Mouse (Mus musculus) neutrophil, adult 83 days (primary cell): ENCODE results near the gene Ganab. TPM values are rescaled to one million over a fixed set of nuclear protein-coding genes. Genes with fewer than 3 reads are reported as not detected.

ENCODE experiments used
- total RNA-seq, 2 experiments: library from RNA; stranded (reverse); gene quantifications; one replicate each; pipeline ENCODE4 v1.2.4; 2023

Gene Ganab
- 10 to 100 TPM; 88.6 to 94.6 TPM for total RNA-seq

DNA sequence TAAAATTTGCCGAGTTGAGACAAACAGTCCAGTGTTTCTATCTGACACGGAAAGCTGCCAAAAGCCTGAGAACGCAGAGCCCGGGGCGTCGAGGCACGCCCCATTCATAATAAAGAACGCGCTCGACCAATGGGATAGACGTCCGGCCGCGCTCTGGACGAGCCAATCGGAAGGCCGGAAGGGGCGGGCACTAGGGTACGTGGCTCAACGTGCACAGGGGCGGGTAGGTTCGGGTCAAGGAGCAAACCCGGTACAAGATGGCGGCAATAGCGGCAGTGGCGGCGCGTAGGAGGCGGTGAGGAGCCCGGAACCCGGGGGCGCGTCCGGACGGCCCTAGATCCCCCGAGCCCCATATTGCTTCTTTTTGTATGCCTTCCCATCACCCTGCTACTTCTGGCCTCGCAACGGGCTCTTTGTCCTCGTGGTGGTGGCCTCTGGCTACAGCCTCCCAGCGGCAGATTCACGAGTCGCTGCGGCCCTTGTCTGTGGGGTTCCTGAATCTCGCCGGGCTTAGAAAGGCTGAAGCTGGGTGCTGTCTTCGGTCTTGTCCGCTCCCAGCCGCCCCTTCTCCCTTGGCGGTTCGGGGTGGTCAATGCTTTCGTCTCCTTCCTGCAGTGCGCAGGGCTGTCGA is at the start of gene Ganab:
TSS of gene Ganab (plus strand) at position 207 of the 631 bp plus-strand sequence.

DNA sequence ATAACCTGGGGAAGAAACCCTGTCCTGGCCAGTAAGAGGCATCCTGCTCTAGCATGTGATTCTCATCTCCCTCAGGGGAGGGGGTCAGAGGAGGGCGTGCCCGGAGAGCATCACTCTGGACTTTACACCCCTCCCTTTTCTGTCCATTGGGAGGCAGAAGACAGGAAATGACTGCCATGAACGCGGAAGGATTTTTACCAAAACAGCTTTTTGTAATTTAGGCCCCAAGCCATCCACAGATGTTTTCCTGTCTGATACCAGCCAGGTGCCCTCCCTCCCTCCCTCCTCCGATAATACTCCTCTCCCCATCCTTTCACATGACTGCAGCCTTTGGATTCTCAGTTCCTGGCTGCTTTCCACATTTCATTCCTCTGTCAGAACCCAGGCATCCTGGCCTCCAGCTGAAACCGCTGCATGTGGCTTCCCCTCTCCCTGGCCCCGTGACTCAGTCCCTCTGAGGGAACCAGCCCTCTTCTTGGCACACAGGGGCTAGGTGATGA is 47.4 kb upstream of the Ganab start, which contains the start of gene Lrrn4cl:
TSS of gene Lrrn4cl (plus strand) at position 367 of the 500 bp plus-strand sequence.

DNA sequence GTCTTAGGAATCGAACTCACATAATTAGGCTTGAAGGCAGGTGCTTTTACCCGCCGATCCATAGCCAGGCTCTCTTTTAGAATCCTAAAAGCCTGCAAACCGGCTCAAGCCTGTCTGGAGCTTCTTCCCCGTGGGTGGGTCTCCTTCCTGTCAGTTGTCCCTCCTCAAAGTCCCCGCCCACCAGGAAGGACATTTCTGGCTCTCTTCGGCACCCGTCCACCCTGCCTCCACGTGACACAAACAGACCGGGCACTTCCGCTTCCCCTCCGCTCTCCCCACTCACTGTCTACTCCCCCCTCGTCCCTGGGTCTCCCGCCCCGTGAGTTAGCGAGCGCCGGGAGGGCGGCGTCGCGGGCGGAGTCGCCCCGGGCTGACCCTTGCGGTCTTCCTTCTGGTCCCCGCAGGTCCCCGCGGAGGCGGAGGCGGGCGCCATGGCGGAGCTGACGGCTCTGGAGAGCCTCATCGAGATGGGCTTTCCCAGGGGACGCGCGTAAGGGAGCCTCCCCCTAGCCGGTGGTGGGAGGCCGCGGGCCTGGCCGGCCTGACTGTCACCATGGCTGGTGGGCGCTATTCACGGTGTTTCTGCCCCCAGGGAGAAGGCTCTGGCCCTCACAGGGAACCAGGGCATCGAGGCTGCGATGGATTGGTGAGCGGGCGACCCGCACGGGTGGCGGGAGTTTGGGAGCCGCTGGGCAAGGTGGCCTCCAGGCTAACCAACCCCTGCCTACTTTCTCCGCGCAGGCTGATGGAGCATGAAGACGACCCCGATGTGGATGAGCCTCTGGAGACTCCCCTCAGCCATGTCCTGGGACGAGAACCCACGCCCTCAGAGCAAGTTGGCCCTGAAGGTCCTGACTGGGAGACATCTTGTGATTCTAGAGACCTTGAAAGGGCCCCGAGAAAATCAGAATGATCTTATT is 26.3 kb upstream of the Ganab start, which contains the start of gene Ubxn1:
TSS of gene Ubxn1 (plus strand) at position 230 of the 920 bp plus-strand sequence.

DNA sequence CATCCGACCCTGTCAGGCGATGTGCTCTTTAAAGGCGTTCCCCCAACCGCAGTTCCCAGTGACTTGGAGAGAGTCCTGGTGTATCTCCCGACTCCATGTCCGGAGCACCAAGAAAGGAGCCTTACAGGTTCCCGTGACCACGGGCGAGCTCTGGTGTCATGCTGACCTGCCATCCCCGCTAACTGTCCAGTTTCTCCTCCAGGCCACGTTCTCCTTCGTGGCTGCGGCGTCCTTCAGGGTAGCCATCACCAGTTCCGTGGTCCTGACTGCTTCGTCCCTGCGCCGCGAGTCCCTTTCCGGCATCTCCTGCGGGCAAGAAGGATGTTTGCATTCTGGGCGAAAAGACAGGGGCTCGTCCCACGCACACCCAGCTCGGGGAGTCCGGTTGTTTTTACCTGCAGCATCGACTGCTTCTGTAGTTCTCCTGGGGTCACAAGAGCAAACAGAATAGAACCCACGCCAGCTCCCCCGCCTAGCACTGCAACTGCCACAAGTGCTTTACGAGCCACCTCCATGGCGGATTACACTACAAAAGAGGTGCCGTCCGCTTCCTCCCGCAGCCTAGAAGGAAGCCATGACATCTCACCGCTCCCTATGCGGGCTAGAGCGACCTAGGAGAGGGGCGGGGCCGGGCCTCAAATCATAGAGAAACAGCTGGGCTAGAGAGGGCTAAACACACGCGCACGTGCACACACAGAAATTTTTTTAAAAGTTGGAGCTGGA is 17.4 kb upstream of the Ganab start, which contains the start of gene Uqcc3:
TSS of gene Uqcc3 (minus strand) at position 613 of the 723 bp plus-strand sequence.

GRCm38 (mm10) chr19:8883616-8884015 is 14.3 kb upstream of the Ganab start, which contains the start of the genes Lbhd1 and Gm49403:
Lbhd1 (plus strand) TSS chr19:8883732.
Gm49403 (plus strand) TSS chr19:8883930.

DNA sequence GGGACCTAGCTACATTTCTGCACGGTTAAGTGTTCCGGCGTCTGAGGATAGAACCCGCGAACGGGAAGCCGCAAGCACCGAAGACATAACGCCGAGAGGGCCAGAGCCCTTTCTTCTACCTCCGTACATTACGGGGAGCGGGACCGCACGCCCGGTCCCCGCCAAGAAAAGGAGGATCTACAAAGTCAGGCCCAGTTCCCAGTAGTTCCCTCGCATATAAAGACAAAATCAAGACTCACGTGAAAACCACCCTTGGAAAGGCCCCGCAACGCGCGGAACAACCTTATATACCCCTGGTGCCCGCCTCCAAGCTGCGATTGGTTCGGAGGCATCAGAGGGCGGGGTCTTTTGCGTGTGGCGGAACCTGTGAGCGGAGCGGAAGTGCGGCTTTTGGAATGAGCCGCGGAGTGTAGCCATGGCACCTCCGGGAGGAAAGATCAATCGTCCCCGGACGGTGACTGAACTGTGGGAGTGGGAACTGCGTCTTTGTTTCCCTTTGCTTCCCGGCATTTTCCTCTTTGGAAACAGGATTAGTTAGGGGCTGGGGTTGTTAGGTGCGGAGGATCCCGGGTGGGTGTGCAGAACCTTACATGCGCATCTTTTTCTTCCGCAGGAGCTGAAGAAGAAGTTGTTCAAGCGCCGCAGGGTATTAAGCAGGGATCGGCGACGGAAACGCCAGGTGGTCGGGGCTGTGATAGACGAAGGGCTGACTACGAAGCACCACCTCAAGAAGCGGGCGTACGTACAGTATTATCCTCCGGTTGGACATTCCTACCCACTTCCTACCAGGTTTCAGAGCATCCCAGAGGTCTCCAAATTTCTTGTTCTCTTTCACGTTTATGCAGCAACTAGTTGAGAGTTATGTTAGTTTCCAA is 9.1 kb upstream of the Ganab start, which contains the start of the genes 1810009A15Rik and Gm49416:
TSS of gene 1810009A15Rik (plus strand) at position 343 of the 875 bp plus-strand sequence.
TSS of gene Gm49416 (plus strand) at position 416 of the 875 bp plus-strand sequence.

DNA sequence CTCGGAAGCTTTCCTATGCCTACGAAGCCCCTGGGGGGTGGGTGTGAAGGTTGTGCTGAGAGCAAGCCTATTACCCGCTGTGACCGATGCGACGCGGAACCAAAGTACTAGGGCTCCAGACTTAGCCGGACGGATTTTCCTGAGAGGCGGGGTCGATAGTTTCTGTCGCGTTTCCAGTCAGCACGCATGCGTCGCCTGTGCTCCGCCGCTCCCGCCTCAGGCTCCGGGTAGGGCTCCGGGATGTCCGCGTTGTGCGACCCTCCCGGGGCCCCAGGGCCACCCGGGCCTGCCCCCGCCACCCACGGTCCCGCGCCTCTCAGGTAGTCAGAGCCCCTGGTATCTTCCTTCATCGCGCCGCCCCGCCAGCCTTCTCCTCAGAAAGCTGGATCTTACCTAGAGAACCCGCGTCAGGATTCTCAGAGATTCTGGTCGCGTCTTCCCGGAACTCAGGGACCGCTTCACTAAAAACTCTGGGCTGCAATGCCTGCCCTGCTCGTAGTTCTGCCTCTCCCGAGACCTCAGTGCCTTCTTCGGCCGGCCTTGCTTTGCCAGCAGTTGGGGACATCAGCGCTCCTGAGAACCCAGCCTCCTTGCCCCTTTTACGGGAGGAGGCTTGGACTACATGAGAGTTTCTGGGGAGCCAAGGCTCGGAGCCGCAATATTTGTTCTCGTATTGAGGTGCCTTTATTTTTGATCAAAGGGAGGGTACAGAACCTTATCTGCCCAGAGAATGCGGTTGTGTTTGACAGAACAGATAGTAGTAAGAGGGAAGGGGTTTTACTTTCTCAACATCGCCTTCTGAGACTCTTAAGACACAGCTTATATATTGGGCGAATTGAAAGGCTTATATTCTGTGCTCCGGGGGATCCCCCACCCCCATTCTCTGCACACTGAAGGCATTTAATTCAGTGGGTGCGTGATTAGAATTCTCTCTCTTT is 4.8 kb upstream of the Ganab start, which contains the start of gene Ints5:
TSS of gene Ints5 (plus strand) at position 177 of the 938 bp plus-strand sequence.

DNA sequence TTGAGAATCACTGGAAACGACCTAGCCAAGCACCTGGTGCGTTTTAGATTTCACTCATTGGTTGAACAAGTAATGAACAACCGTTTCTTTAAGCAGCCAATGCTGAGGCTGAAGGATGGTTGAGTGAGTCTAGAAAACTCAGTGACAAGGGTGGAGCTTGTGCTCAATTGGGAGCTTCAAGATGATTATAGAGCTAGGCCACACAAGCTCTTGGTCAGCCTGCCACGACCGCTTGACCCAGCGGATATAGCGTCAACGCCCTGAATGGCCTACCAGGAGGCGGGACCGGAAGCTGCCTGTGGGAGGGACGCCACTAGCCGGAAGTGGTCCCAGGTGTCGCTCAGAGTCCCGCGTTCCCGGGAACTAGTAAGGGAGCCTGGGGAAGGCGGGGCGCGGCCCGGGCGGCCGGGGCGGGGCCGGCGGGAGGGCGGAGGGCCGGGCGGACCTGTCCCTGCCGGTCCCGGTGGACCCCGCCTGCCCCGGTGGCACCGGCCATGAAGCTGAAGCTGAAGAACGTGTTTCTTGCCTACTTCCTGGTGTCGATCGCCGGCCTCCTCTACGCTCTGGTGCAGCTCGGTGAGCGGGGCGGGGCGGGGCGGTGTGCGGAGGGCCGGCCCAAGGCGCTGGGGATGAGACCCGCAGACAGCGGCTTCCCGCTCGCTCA is 22.3 kb downstream of the Ganab start, which contains the start of gene B3gat3:
TSS of gene B3gat3 (plus strand) at position 302 of the 664 bp plus-strand sequence.

DNA sequence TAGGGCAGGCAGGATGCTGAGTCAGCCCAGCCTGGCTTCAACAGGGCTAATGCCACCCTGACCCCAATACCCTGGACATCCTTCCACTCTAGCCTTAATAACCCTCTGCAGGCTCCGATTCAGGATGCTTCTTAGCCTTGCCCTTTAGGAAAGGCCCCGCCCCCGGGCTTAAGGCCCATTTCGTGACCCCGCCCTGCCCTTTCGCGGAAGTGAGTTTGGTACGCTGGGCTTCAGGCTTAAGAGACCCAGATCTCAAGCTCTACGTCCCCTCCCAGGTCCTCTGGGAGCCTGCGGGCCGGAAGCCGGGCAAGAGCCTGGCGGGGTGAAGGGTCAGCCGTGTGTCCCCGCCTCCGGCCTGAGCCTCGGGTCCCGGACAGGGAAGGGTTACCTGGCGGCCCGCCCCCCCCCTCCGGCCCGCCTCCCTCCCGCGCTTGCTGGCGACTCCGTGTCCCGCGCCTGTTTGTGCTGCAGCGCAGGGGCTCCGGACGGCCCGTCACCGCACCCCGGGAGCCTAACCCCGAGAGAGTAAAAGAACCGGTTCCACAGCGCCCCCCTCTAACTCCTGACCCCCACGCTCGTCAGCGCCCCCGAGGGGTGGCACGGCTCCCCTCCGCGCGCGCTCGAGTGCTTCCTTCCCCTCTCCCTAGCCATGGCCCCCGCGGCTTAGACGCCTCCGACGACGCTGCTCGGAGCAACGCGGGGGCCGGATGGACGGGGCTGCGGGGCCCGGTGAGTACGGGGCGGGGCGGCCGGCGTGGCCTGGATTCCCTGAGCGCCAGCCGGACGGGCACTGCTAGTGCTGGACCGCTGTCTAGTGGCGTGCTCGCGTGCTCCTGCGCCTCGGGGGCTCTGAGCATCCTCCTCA is 31.6 kb downstream of the Ganab start, which contains the start of the genes Rom1 and Eml3:
TSS of gene Rom1 (minus strand) at position 133 of the 865 bp plus-strand sequence.
TSS of gene Eml3 (plus strand) at position 329 of the 865 bp plus-strand sequence.

DNA sequence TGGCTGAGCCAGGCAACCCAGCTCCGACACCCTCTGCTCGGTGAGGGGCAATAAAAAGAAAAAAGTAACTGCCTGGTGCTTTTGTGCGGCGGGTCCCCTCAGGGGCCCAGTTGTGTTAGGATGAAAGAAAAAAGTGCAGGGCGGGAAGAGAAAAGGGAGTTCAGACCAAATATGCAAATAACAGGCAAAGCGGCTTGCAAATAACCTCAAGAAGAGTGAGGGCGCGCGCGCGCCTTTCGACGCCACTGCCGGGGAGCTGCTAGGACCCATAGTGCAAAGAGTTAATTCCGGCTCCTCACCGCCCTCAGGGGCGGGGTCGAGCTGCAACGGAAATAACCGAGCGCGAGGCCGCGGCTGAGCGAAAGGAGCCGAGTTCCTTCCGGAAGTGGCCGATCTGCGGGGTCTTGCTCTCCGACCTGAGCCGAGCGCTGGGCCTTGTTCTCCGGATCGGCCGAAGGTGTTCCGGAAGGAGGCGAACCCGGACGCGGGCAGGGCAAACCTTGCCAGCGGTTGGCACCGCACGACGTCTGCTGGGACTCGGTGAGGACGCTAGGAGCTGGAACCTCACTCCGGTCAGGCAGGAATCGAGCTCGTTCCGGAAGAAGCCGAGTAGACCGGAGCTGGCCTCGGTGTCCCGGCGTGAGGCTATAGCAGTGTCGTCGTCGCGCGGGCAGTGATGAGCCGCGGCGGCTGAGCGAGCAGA is 43.8 kb downstream of the Ganab start, which contains the start of gene Mta2:
TSS of gene Mta2 (plus strand) at position 361 of the 703 bp plus-strand sequence.

GRCm38 (mm10) chr19:8953135-8954039 is 55.5 kb downstream of the Ganab start, which contains the start of gene Tut1:
Tut1 (plus strand) TSS chr19:8953847.

Other genes starting within 250 kb of the Ganab start
- gene Chrm1, start 234.3 kb upstream of the Ganab start, total RNA-seq = under 1 TPM; 0.07 to 0.39 TPM
- gene Slc3a2, start 174.7 kb upstream of the Ganab start, total RNA-seq = 100 to 1,000 TPM; 110 to 140 TPM
- gene Wdr74, start 162.2 kb upstream of the Ganab start, total RNA-seq = 10 to 100 TPM; 18.5 to 22.5 TPM
- 1 to 10 TPM in 1 of 2 experiments, not detected in 1; 1.6 TPM for gene 1700092M07Rik, start 157.4 kb upstream of the Ganab start, total RNA-seq
- 10 to 100 TPM; 95.0 to 99.4 TPM for gene Stx5a, start 156.7 kb upstream of the Ganab start, total RNA-seq
- gene Nxf1, start 141.0 kb upstream of the Ganab start, total RNA-seq = 100 to 1,000 TPM; 148 to 149 TPM
- gene Tmem223, start 127.1 kb upstream of the Ganab start, total RNA-seq = 10 to 100 TPM; 24.2 to 30.1 TPM
- 10 to 100 TPM; 81.5 to 81.7 TPM for gene Tmem179b, start 123.6 kb upstream of the Ganab start, total RNA-seq
- gene Taf6l, start 111.7 kb upstream of the Ganab start, total RNA-seq = 10 to 100 TPM; 12.6 to 14.4 TPM
- gene Polr2g, start 99.5 kb upstream of the Ganab start, total RNA-seq = 10 to 100 TPM; 42.9 to 43.0 TPM
- gene Zbtb3, start 95.5 kb upstream of the Ganab start, total RNA-seq = 1 to 10 TPM; 1.1 to 1.4 TPM
- gene Ttc9c, start 78.7 kb upstream of the Ganab start, total RNA-seq = 10 to 100 TPM; 25.6 to 25.7 TPM
- 10 to 100 TPM; 91.2 to 95.0 TPM for gene Hnrnpul2, start 78.1 kb upstream of the Ganab start, total RNA-seq
- 10 to 100 TPM in 1 of 2 experiments, 1 to 10 TPM in 1; 3.1 to 11.6 TPM for gene AC129217.1, start 68.3 kb upstream of the Ganab start, total RNA-seq
- 10 to 100 TPM; 57.2 to 57.4 TPM for gene Bscl2, start 60.6 kb upstream of the Ganab start, total RNA-seq
- gene Gng3, start 58.9 kb upstream of the Ganab start, total RNA-seq = under 1 TPM in 1 of 2 experiments, not detected in 1; 0.33 TPM
- under 1 TPM in 1 of 2 experiments, not detected in 1; 0.13 TPM for gene Lrrn4cl, start 47.3 kb upstream of the Ganab start, total RNA-seq
- gene Ubxn1, start 26.6 kb upstream of the Ganab start, total RNA-seq = 10 to 100 TPM; 92.2 to 94.2 TPM
- gene Uqcc3, start 17.1 kb upstream of the Ganab start, total RNA-seq = 10 to 100 TPM; 17.8 to 24.6 TPM
- 10 to 100 TPM in 1 of 2 experiments, 1 to 10 TPM in 1; 5.4 to 17.3 TPM for gene Lbhd1, start 14.3 kb upstream of the Ganab start, total RNA-seq
- gene Gm49403, start 14.1 kb upstream of the Ganab start, total RNA-seq = not detected
- 10 to 100 TPM; 19.4 to 31.7 TPM for gene 1810009A15Rik, start 9.2 kb upstream of the Ganab start, total RNA-seq
- gene Gm49416, start 9.1 kb upstream of the Ganab start, total RNA-seq = 10 to 100 TPM in 1 of 2 experiments, not detected in 1; 10.3 TPM
- gene Ints5, start 5.1 kb upstream of the Ganab start, total RNA-seq = 10 to 100 TPM; 15.0 to 15.1 TPM
- gene B3gat3, start 22.3 kb downstream of the Ganab start, total RNA-seq = 10 to 100 TPM; 39.8 to 40.9 TPM
- 1 to 10 TPM; 2.4 to 3.1 TPM for gene Rom1, start 31.3 kb downstream of the Ganab start, total RNA-seq
- gene Eml3, start 31.5 kb downstream of the Ganab start, total RNA-seq = 10 to 100 TPM; 46.2 to 51.1 TPM
- gene Mta2, start 43.8 kb downstream of the Ganab start, total RNA-seq = 100 to 1,000 TPM; 106 to 109 TPM
- gene Tut1, start 55.8 kb downstream of the Ganab start, total RNA-seq = 1 to 10 TPM; 7.5 to 8.5 TPM
- gene Eef1g, start 69.0 kb downstream of the Ganab start, total RNA-seq = 100 to 1,000 TPM; 131 to 159 TPM
- 100 to 1,000 TPM; 396 to 493 TPM for gene Ahnak, start 91.2 kb downstream of the Ganab start, total RNA-seq
- not detected for gene Scgb1a1, start 189.9 kb downstream of the Ganab start, total RNA-seq
- 1 to 10 TPM; 7.4 to 9.5 TPM for gene Asrgl1, start 237.6 kb downstream of the Ganab start, total RNA-seq